1 mouse cellular context compared by ENCODE assay signal in genomic region chr9:116137645-116138044, GRCm38 (mm10).
TF ChIP-seq lines count a peak whose summit lies in the region.

No protein-coding gene starts in this region.

TF ChIP-seq in CH12.LX, 34 proteins besides CTCF, POLR2A, EP300 and RAD21 (continued from another document):
- TF ChIP-seq MYC (IDR thresholded peaks at IDR 0.05; ENCODE audit: low read depth, low read length) (peak; percentile 78; the same call in 1 of the 2 replicates), CHD1 (IDR thresholded peaks at IDR 0.05; ENCODE audit: low read depth, low read length) (no peak), USF2 (conservative IDR thresholded peaks at IDR 0.05; ENCODE audit: low read depth, low read length) (peak; percentile 74), JUN (IDR thresholded peaks at IDR 0.05; ENCODE audit: insufficient read depth, low read depth, low read length) (peak; percentile 60; the same call in 1 of the 2 replicates), IRF4 (IDR thresholded peaks at IDR 0.05; ENCODE audit: low read depth, low read length) (peak; percentile 78), JUND (conservative IDR thresholded peaks at IDR 0.05; ENCODE audit: low read depth, low read length) (no peak), TBP (conservative IDR thresholded peaks at IDR 0.05; ENCODE audit: low read depth, low read length) (0 out of 2 replicates have a peak, but pooled peaks have one; percentile 56), ZMIZ1 (IDR thresholded peaks at IDR 0.05; ENCODE audit: low read depth, low read length) (no peak), POLR2AphosphoS2 (IDR thresholded peaks at IDR 0.05; ENCODE audit: low read depth, low read length) (no peak; the same call in 1 of the 2 replicates), ZKSCAN1 (IDR thresholded peaks at IDR 0.05; ENCODE audit: borderline replicate concordance, low read depth, low read length) (no peak), ZC3H11A (IDR thresholded peaks at IDR 0.05; ENCODE audit: low read depth, low read length) (no peak), SMC3 (IDR thresholded peaks at IDR 0.05; ENCODE audit: low read depth, low read length) (no peak), ETS1 (conservative IDR thresholded peaks at IDR 0.05; ENCODE audit: low read depth, low read length) (peak; percentile 93), SIN3A (IDR thresholded peaks at IDR 0.05; ENCODE audit: low read length) (peak; percentile 62; the same call in 1 of the 2 replicates), KAT2A (IDR thresholded peaks at IDR 0.05; ENCODE audit: insufficient replicate concordance, low read length) (no peak), MAZ (IDR thresholded peaks at IDR 0.05; ENCODE audit: low read depth, low read length) (peak; percentile 69), UBTF (IDR thresholded peaks at IDR 0.05; ENCODE audit: low read depth, low read length) (no peak), ZNF384 (IDR thresholded peaks at IDR 0.05; ENCODE audit: low read depth, low read length) (no peak), MAFK (IDR thresholded peaks at IDR 0.05; ENCODE audit: insufficient replicate concordance, low read length) (0 out of 2 replicates have a peak, but pooled peaks have one; percentile 33), BHLHE40 (IDR thresholded peaks at IDR 0.05; ENCODE audit: low read depth, low read length) (peak; percentile 98)
